Mouse (Mus musculus): ENCODE results near the gene 6330409D20Rik. TPM values are rescaled to one million over a fixed set of nuclear protein-coding genes. Genes with fewer than 3 reads are reported as not detected.

The 6330409D20Rik gene
- polyA plus RNA-seq, 1 experiment, result 7.7 TPM

- H3K4me1 ChIP-seq (ENCODE audit: control insufficient read depth, insufficient read depth, low read length), result no peaks in the 10 kb centered on the region
- H3K27ac ChIP-seq (ENCODE audit: insufficient read depth, low read length), result no peak within 1 kb of the TSS
- TF ChIP-seq POLR2A (IDR thresholded peaks at IDR 0.05; ENCODE audit: borderline replicate concordance, insufficient read depth, low read length) (no peak), CTCF (IDR thresholded peaks at IDR 0.05; ENCODE audit: borderline replicate concordance, insufficient read depth, low read depth, low read length) (no peak)
- no peaks in the 10 kb centered on the region for H3K27me3 ChIP-seq (ENCODE audit: control insufficient read depth, insufficient read depth, low read length)
- H3K4me3 ChIP-seq (replicated peaks; ENCODE audit: insufficient read depth, low read depth, low read length), result no peak within 1 kb of the TSS
- no peak for DNase-seq
- 33% methylated on average over 8 of the region's 8 CpGs for WGBS
Observed at GRCm38 (mm10) chr2:32720681-32721229, 20.1 kb downstream of the 6330409D20Rik start, which contains the start of gene Sh2d3c. Gene Sh2d3c, plus strand, starts transcription at chr2:32721055.

GRCm38 (mm10) chr2:32720053-32720452 lies 20.8 kb downstream of the 6330409D20Rik start:
- WGBS, result 98% methylated on average over 3 of the region's 3 CpGs
- no peaks in the 10 kb centered on the region for H3K4me1 ChIP-seq (ENCODE audit: control insufficient read depth, insufficient read depth, low read length)
- H3K27ac ChIP-seq (ENCODE audit: insufficient read depth, low read length), result no peak overlapping the region
- DNase-seq, result no peak
- no peaks in the 10 kb centered on the region for H3K27me3 ChIP-seq (ENCODE audit: control insufficient read depth, insufficient read depth, low read length)
- H3K4me3 ChIP-seq (replicated peaks; ENCODE audit: insufficient read depth, low read depth, low read length), result no peak overlapping the region
- TF ChIP-seq CTCF (IDR thresholded peaks at IDR 0.05; ENCODE audit: borderline replicate concordance, insufficient read depth, low read depth, low read length) (no peak), POLR2A (IDR thresholded peaks at IDR 0.05; ENCODE audit: borderline replicate concordance, insufficient read depth, low read length) (no peak)

GRCm38 (mm10) chr2:32718761-32719160 lies 22.1 kb downstream of the 6330409D20Rik start:
- Histone ChIP-seq H3K4me1 (ENCODE audit: control insufficient read depth, insufficient read depth, low read length) (no peaks in the 10 kb centered on the region; the same call in 1 of the 2 replicates), H3K27me3 (ENCODE audit: control insufficient read depth, insufficient read depth, low read length) (no peaks in the 10 kb centered on the region), H3K27ac (ENCODE audit: insufficient read depth, low read length) (no peak overlapping the region), H3K4me3 (replicated peaks; ENCODE audit: insufficient read depth, low read depth, low read length) (no peak overlapping the region)
- TF ChIP-seq CTCF (IDR thresholded peaks at IDR 0.05; ENCODE audit: borderline replicate concordance, insufficient read depth, low read depth, low read length) (no peak), POLR2A (IDR thresholded peaks at IDR 0.05; ENCODE audit: borderline replicate concordance, insufficient read depth, low read length) (no peak)
- 28% methylated on average over 9 of the region's 9 CpGs for WGBS
- no peak for DNase-seq

- H3K4me3 ChIP-seq (replicated peaks; ENCODE audit: insufficient read depth, low read depth, low read length), result no peak overlapping the region
- peaks cover 2% of the 10 kb centered on the region; the same call in 1 of the 2 replicates for H3K4me1 ChIP-seq (ENCODE audit: control insufficient read depth, insufficient read depth, low read length)
- no peak overlapping the region for H3K27ac ChIP-seq (ENCODE audit: insufficient read depth, low read length)
- H3K27me3 ChIP-seq (ENCODE audit: control insufficient read depth, insufficient read depth, low read length), result no peaks in the 10 kb centered on the region
- DNase-seq, result no peak
- 71% methylated on average over 4 of the region's 4 CpGs for WGBS
- no peak for TF ChIP-seq POLR2A (IDR thresholded peaks at IDR 0.05; ENCODE audit: borderline replicate concordance, insufficient read depth, low read length)
- TF ChIP-seq CTCF (IDR thresholded peaks at IDR 0.05; ENCODE audit: borderline replicate concordance, insufficient read depth, low read depth, low read length), result no peak
Observed at GRCm38 (mm10) chr2:32714987-32715425, 25.8 kb downstream of the 6330409D20Rik start.

- H3K27me3 ChIP-seq (ENCODE audit: control insufficient read depth, insufficient read depth, low read length), result no peaks in the 10 kb centered on the region
- peaks cover 2% of the 10 kb centered on the region; the same call in 1 of the 2 replicates for H3K4me1 ChIP-seq (ENCODE audit: control insufficient read depth, insufficient read depth, low read length)
- H3K27ac ChIP-seq (ENCODE audit: insufficient read depth, low read length), result peak overlapping the region; percentile 39
- WGBS, result 62% methylated on average over 11 of the region's 11 CpGs
- TF ChIP-seq CTCF (IDR thresholded peaks at IDR 0.05; ENCODE audit: borderline replicate concordance, insufficient read depth, low read depth, low read length) (no peak), POLR2A (IDR thresholded peaks at IDR 0.05; ENCODE audit: borderline replicate concordance, insufficient read depth, low read length) (no peak)
- DNase-seq, result peak in 1 of 2 experiments; percentile 40
- no peak overlapping the region for H3K4me3 ChIP-seq (replicated peaks; ENCODE audit: insufficient read depth, low read depth, low read length)
Observed at GRCm38 (mm10) chr2:32714117-32714986, 26.5 kb downstream of the 6330409D20Rik start.

- Histone ChIP-seq H3K27me3 (ENCODE audit: control insufficient read depth, insufficient read depth, low read length) (no peaks in the 10 kb centered on the region), H3K4me3 (replicated peaks; ENCODE audit: insufficient read depth, low read depth, low read length) (peak within 1 kb of the TSS; percentile 86), H3K4me1 (ENCODE audit: control insufficient read depth, insufficient read depth, low read length) (peaks cover 2% of the 10 kb centered on the region; the same call in 1 of the 2 replicates), H3K27ac (ENCODE audit: insufficient read depth, low read length) (peak within 1 kb of the TSS; percentile 100)
- TF ChIP-seq POLR2A (IDR thresholded peaks at IDR 0.05; ENCODE audit: borderline replicate concordance, insufficient read depth, low read length), result peak; percentile 66; the same call in 1 of the 2 replicates
- TF ChIP-seq CTCF (IDR thresholded peaks at IDR 0.05; ENCODE audit: borderline replicate concordance, insufficient read depth, low read depth, low read length), result peak; percentile 94
- WGBS, result 1% methylated on average over 61 of the region's 79 CpGs
- DNase-seq, result peak; percentile 94 to 98
Observed at GRCm38 (mm10) chr2:32712934-32713817, 27.6 kb downstream of the 6330409D20Rik start, which contains the start of gene Cdk9. Gene Cdk9, minus strand, starts transcription at chr2:32713076.

- under 1% methylated on average over 42 of the region's 44 CpGs for whole genome bisulfite sequencing
Observed at GRCm38 (mm10) chr2:32712586-32712933, 28.3 kb downstream of the 6330409D20Rik start.

More at GRCm38 (mm10) chr2:32712586-32712933, 28.3 kb downstream of the 6330409D20Rik start:
- DNase-seq, result peak; percentile 95 to 97
- Histone ChIP-seq H3K4me3 (replicated peaks; ENCODE audit: insufficient read depth, low read depth, low read length) (peak overlapping the region; percentile 86), H3K27ac (ENCODE audit: insufficient read depth, low read length) (peak overlapping the region; percentile 100), H3K27me3 (ENCODE audit: control insufficient read depth, insufficient read depth, low read length) (no peaks in the 10 kb centered on the region), H3K4me1 (ENCODE audit: control insufficient read depth, insufficient read depth, low read length) (peaks cover 2% of the 10 kb centered on the region; the same call in 1 of the 2 replicates)
- TF ChIP-seq CTCF (IDR thresholded peaks at IDR 0.05; ENCODE audit: borderline replicate concordance, insufficient read depth, low read depth, low read length) (no peak), POLR2A (IDR thresholded peaks at IDR 0.05; ENCODE audit: borderline replicate concordance, insufficient read depth, low read length) (no peak; the same call in 1 of the 2 replicates)

Measured in cerebellum, adult 2 months (tissue).